Mouse (Mus musculus) adipocyte (in vitro differentiated cells): ENCODE data around the gene Gm5771.
"Not testable (repeated sequence)": the region's sequence is repeated elsewhere in the genome, so short reads cannot be mapped to it uniquely, and the experiment has no call there.

ENCODE experiments used
- DNase-seq: peaks from one replicate; pipeline ENCODE4 v3.0.0-alpha.2; 2016; ENCODE audit warnings: low spot score

Gene Gm5771

DNA sequence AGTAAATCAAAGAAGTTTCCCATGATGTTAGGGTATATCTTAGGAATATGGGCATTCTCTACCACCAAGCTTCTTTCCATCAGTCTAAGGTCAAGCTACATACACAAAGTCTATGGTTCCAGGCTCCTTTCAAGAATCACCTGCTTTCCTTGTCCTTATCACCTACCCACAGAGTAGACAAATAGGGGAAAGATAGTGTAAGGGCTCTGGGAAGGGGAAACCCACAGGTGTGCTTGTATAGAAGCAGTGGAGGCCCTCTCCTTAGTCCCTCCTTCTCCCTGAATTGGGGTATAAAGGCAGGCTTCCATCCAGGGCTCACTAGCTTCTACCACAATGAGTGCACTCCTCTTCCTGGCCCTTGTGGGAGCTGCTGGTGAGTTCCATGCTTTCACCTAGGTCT is at the start of gene Gm5771:
Gene Gm5771, plus strand, starts transcription at position 301 of the 400 bp plus-strand sequence.
- DNase-seq, result not testable (repeated sequence)

GRCm38 (mm10) chr6:41353932-41354331 is 38.2 kb upstream of the Gm5771 start, which contains the start of gene Try10:
Gene Try10, plus strand, starts transcription at chr6:41354105.
- DNase-seq, result no peak

DNA sequence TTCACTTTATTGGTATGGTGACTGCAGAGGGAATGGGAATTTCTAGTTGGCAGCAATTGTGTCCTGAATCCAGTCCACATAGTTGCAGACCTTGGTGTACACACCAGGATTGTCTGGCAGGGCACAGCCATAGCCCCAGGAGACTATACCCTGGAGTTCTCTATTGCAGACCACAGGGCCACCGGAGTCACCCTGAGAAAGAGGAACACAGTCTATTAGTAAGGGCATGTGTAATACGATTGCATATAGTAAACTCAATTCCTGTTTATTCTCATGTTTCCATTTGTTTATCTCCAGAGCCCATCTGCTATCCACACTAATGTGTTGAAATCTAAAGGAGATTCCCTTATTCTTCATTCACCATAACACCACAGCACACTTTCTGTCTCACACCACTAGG is 18.4 kb upstream of the Gm5771 start:
- not testable (repeated sequence) for DNase-seq

DNA sequence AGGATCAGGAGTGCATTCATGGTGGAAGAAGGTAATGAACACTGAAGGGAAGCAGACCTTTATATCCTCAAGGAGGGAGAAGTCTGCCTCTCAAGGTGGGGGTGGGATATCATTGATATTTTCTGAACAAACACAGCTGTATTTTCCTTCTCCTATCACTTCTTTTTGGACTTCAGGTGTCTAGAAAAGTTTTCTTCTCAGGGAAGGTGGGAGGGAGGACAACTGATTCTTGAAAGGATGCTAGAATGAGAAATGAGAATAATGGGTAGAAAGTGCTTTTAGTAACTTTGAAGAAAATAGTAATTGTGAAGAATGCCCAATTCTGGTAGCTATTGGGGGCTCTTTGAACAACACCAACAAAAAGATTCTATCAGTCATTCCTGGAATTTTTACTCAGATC is 14.6 kb upstream of the Gm5771 start, which contains the start of gene Prss3:
Gene Prss3, minus strand, starts transcription at position 101 of the 400 bp plus-strand sequence.
- not testable (repeated sequence) for DNase-seq

DNA sequence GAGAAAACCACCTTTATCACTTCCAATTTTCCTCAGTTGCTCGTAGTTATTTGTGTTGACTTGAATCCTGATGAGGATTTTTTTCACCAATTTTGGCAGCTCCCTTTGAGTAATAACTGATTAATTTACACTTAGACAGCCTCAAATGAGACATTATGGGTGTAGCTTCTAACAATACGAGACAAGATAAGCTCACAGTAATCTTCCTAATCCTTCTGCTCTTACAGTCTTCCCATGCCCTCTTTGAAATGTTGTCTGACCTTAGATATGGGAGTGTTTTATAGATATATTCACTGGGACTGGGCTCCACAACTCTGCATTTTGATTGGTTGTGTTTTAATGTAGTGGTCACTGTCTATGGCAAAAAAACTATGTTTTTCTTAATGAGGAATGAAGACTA is 5.4 kb upstream of the Gm5771 start:
- no peak for DNase-seq

- DNase-seq, result not testable (repeated sequence)
These were observed 516 bp upstream of the Gm5771 start for GRCm38 (mm10) chr6:41391640-41392039.

DNA sequence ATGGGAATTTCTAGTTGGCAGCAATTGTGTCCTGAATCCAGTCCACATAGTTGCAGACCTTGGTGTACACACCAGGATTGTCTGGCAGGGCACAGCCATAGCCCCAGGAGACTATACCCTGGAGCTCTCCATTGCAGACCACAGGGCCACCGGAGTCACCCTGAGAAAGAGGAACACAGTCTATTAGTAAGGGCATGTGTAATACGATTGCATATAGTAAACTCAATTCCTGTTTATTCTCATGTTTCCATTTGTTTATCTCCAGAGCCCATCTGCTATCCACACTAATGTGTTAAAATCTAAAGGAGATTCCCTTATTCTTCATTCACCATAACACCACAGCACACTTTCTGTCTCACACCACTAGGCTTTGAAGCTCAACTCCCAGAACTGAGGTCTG is 50.1 kb downstream of the Gm5771 start:
- DNase-seq, result not testable (repeated sequence)

DNA sequence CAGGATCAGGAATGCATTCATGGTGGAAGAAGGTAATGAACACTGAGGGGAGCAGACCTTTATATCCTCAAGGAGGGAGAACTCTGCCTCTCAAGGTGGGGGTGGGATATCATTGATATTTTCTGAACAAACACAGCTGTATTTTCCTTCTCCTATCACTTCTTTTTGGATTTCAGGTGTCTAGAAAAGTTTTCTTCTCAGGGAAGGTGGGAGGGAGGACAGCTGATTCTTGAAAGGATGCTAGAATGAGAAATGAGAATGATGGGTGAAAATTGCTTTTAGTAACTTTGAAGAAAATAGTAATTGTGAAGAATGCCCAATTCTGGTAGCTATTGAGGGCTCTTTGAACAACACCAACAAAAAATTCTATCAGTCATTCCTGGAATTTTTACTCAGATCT is 53.9 kb downstream of the Gm5771 start, which contains the start of gene Gm10334:
Gene Gm10334, minus strand, starts transcription at position 101 of the 400 bp plus-strand sequence.
- DNase-seq, result not testable (repeated sequence)
